Mouse (Mus musculus): Measurements from ENCODE around the gene Gnat3. TPM values are rescaled to one million over a fixed set of nuclear protein-coding genes. Genes with fewer than 3 reads are reported as not detected.
A peak's percentile ranks its signal among the peaks of the same experiment; 100 is the strongest.

Gnat3 gene
- polyA plus RNA-seq, 1 experiment from 2014 or later: 0.78 TPM

DNA sequence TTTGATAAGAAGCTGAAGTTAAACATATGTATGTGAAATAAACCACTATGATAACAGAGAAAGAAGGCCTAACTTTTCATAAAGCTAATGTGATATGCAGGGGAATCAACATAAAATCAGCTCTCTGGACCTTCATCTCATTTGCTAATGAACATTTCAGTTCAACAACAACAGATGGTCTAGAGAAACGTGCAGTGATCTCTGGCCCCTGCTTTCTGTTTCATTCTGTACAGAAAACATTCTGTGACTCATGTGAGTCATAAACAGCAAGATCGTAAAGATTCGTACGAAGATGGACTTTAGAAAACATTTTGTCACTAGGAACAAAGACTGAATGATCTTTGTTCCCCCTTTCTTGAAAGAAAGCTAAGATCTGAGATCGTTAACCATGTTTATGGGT, 48.0 kb downstream of the Gnat3 start:
- ATAC-seq (ENCODE audit: low FRiP score, low read depth): no peak

DNA sequence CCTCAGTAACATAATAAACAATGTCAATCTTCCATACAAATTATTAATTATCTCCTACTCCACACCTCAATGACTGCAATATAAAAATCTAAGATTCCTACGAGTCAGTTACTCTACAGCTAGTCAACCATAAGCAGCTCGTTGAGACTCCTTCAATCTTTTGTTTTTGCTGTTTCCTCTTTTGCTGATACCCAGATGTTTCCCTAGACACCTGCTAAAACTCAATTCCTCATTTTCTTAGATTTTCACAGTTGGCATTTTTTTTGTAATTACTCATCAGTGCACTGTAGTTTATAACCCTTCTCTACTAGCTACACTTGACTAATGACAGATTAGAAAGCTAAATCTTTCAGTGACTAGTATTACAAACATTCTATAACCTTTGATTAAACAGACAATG, 50.8 kb downstream of the Gnat3 start:
- WGBS: 77% methylated on average over 2 of the region's 2 CpGs

More for the DNA sequence above, 48.0 kb downstream of the Gnat3 start:
- Histone ChIP-seq H3K36me3 (no peaks in the 10 kb centered on the region), H3K4me1 (no peaks in the 10 kb centered on the region), H3K27ac (replicated peaks) (no peak overlapping the region), H3K9ac (replicated peaks) (no peak overlapping the region), H3K9me3 (no peaks in the 10 kb centered on the region), H3K4me3 (no peak overlapping the region), H3K4me2 (replicated peaks) (no peak overlapping the region), H3K27me3 (no peaks in the 10 kb centered on the region)
- WGBS: 84% methylated on average over 5 of the region's 5 CpGs

DNA sequence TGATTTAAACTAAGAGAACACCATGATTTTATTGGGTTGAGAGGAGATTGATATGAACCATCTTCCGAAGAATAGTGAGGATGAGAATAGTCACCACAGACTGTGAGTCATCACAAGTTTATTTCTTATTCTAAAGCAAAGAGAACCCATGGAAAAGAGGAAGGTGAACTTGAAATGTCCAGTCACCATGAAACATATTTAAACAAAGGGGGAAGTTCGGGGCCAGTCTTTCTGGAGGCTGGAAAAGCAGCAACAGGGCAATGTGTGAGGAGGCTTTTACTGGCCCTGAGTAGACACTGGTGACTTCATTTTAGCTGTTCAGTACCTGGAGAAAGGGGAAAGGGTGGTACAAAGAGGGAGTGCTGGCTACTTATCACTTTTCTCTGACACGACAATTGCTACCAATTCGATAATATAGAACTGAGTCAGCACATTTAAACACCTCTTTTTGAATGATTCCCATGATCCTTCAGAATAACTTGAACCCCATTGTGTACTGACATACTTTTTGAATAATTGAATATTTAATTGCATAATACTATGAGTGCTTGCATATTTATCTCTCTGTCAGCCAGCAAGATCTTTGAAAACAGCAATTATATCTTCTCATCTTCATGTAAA, 52.0 kb downstream of the Gnat3 start:
- Histone ChIP-seq H3K27me3 (no peaks in the 10 kb centered on the region), H3K9ac (replicated peaks) (no peak overlapping the region), H3K4me1 (no peaks in the 10 kb centered on the region), H3K4me3 (no peak overlapping the region), H3K27ac (replicated peaks) (no peak overlapping the region), H3K4me2 (replicated peaks) (no peak overlapping the region), H3K9me3 (no peaks in the 10 kb centered on the region), H3K36me3 (no peaks in the 10 kb centered on the region)
- WGBS: 88% methylated on average over 4 of the region's 4 CpGs
- no peak for ATAC-seq (ENCODE audit: low FRiP score, low read depth)

More for the DNA sequence above, 50.8 kb downstream of the Gnat3 start:
- H3K9me3 ChIP-seq: no peaks in the 10 kb centered on the region
- H3K4me3 ChIP-seq: no peak overlapping the region
- no peaks in the 10 kb centered on the region for H3K4me1 ChIP-seq
- no peaks in the 10 kb centered on the region for H3K27me3 ChIP-seq
- ATAC-seq (ENCODE audit: low FRiP score, low read depth): no peak
- H3K36me3 ChIP-seq: no peaks in the 10 kb centered on the region
- no peak overlapping the region for H3K27ac ChIP-seq (replicated peaks)
- H3K4me2 ChIP-seq (replicated peaks): no peak overlapping the region
- H3K9ac ChIP-seq (replicated peaks): no peak overlapping the region

DNA sequence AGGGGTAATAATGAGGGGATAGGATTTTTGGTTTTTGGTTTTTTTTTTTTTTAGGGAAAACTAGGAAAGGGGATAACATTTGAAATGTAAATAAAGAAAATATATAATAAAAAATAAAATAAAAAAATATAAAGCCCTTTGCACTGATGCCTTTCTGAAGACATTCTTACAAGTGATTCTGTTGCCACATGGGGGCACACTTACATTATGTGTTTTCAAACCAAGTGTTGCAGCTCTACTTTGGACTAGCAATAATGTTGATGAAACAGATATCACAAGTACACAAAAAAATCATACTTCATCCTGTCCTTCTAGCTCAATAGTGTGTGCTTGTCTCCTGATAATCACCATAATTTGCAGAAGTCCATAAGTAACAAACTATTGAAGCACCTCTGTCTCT, 61.0 kb downstream of the Gnat3 start:
- no peak for ATAC-seq (ENCODE audit: low FRiP score, low read depth)
- Histone ChIP-seq H3K36me3 (no peaks in the 10 kb centered on the region), H3K4me3 (no peak overlapping the region), H3K9me3 (no peaks in the 10 kb centered on the region), H3K27me3 (no peaks in the 10 kb centered on the region), H3K9ac (replicated peaks) (no peak overlapping the region), H3K27ac (replicated peaks) (no peak overlapping the region), H3K4me2 (replicated peaks) (no peak overlapping the region), H3K4me1 (no peaks in the 10 kb centered on the region)

DNA sequence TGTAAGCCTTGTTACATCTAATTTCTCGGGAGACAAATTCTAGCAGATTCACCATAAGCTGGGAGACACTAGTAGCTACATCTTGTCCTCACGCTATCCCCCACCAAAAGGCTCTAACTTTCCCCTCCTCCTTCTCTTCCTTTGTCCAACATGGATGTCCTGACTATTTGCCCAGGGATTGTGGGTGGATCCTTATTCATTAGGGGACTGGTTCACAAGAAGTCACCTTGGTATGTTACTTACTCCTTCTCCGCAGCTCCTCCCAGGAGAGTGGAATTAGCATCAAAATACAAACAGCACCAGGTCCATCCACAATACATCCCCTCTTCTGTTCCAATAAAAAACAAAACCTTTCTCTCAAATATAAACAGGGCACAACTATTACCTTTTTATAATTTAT, 65.2 kb downstream of the Gnat3 start:
- Histone ChIP-seq H3K9ac (replicated peaks) (no peak overlapping the region), H3K9me3 (no peaks in the 10 kb centered on the region), H3K36me3 (no peaks in the 10 kb centered on the region), H3K27me3 (no peaks in the 10 kb centered on the region), H3K27ac (replicated peaks) (no peak overlapping the region), H3K4me3 (no peak overlapping the region), H3K4me1 (no peaks in the 10 kb centered on the region), H3K4me2 (replicated peaks) (no peak overlapping the region)
- no peak for ATAC-seq (ENCODE audit: low FRiP score, low read depth)
- 86% methylated on average over 3 of the region's 3 CpGs for WGBS

DNA sequence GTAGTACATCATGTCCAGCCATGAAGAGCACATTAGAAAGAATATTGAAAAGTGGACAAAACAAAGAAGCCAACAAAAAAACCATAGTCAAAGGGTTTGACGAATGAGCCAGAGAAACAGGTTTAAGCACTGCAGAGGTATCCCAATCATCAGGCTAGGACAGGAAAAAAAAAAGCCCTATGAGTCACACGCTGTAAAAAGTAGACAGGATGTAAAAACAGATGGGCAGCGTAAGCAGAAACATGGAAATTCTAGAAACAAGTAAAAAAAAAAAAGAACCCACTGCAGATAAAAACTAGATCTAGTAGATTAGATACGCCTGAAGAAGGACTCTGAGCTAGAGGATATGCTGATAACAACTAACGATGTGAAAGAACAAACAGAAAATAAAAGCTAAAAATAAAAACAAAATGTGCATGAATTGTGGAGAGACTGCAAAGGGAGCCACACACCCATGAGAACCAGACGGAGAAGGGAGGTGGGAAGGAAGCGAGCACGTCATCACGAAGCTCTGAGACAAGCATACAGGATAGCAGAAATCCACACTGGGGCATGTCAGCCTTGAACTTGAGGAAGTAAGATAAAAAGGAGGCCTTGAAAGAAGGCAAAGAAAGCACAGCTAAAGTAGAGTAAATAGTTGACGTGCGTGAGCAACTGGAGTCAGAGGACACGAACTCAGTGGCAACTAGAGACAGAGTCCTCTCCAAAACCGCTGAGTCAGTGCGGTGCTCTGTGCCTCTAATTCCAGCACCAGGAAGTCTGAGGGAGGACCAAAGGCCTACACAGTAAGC, 73.7 kb downstream of the Gnat3 start:
- WGBS: 92% methylated on average over 14 of the region's 14 CpGs
- H3K36me3 ChIP-seq: no peaks in the 10 kb centered on the region
- no peak overlapping the region for H3K27ac ChIP-seq (replicated peaks)
- no peak overlapping the region for H3K4me3 ChIP-seq
- no peak overlapping the region for H3K4me2 ChIP-seq (replicated peaks)
- no peaks in the 10 kb centered on the region for H3K27me3 ChIP-seq
- no peaks in the 10 kb centered on the region for H3K9me3 ChIP-seq
- no peak for ATAC-seq (ENCODE audit: low FRiP score, low read depth)
- H3K4me1 ChIP-seq: no peaks in the 10 kb centered on the region
- H3K9ac ChIP-seq (replicated peaks): no peak overlapping the region

DNA sequence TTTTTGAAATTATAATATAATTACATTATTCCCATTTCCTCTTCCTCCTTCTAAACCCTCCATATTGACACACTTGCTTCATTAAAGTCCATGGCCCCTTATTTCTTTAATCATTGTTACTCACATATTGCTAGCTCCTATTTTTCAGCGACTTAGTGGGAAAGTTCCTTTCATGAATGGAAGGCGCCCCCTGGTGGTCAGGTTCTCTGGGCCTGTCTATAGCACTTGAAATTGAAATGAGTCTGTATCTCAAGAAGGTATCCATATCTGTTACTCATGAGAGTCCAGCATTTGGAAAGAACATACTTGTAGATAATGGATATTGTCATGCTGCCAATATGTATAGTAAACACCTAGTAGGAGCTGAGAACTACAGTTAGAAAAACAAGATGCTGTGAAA, 80.7 kb downstream of the Gnat3 start:
- ATAC-seq (ENCODE audit: low FRiP score, low read depth): peak; percentile 62
- Histone ChIP-seq H3K36me3 (no peaks in the 10 kb centered on the region), H3K9ac (replicated peaks) (no peak overlapping the region), H3K9me3 (no peaks in the 10 kb centered on the region), H3K4me1 (no peaks in the 10 kb centered on the region), H3K27me3 (no peaks in the 10 kb centered on the region), H3K4me3 (no peak overlapping the region), H3K4me2 (replicated peaks) (no peak overlapping the region), H3K27ac (replicated peaks) (no peak overlapping the region)
- WGBS: 8% methylated on average over 2 of the region's 2 CpGs

DNA sequence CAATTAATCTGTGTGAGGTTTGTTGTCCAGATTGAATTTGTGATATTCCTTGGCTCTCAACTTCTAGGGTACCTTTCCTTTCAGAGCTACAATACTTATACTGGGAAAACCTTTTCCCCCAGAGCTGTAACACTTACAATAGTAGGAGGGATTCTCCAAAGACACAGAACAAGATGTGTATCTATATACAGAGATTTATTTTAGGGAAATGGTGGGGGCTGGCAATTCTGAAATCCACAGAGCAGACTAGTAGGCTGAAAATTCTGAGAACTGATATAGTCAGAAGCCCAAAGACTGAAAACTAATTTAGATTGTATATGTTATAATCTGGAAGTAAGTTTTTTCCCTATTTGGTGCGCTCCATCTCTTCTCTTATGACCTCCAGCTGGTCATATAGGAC, 86.5 kb downstream of the Gnat3 start:
- Histone ChIP-seq H3K27me3 (no peaks in the 10 kb centered on the region), H3K9me3 (no peaks in the 10 kb centered on the region), H3K9ac (replicated peaks) (no peak overlapping the region), H3K36me3 (no peaks in the 10 kb centered on the region), H3K4me1 (no peaks in the 10 kb centered on the region), H3K27ac (replicated peaks) (no peak overlapping the region), H3K4me3 (no peak overlapping the region), H3K4me2 (replicated peaks) (no peak overlapping the region)
- WGBS: 94% methylated on average over 1 of the region's 1 CpGs
- no peak for ATAC-seq (ENCODE audit: low FRiP score, low read depth)

DNA sequence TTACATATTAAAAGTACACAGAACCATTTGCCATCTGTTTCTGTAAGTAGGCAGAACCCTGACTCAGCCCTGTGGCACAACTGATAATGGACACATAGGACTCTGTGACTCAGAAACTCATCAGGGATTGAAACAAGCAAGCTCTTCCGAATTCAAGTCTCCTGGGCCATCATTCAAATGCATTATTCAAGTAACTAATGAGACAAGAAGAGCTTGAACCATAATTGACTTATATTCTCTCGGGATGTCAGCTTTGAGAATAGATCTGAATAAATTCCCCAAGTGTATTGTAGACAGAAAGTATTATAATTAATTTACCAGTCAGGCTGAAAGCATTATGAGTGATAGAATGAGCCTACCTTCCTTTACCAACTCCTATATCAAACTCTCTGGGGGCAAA, 93.0 kb downstream of the Gnat3 start:
- H3K27me3 ChIP-seq: no peaks in the 10 kb centered on the region
- 60% methylated on average over 2 of the region's 2 CpGs for WGBS
- peak; percentile 65 for ATAC-seq (ENCODE audit: low FRiP score, low read depth)
- H3K9me3 ChIP-seq: no peaks in the 10 kb centered on the region
- no peak overlapping the region for H3K4me2 ChIP-seq (replicated peaks)
- H3K36me3 ChIP-seq: no peaks in the 10 kb centered on the region
- H3K4me3 ChIP-seq: no peak overlapping the region
- no peak overlapping the region for H3K27ac ChIP-seq (replicated peaks)
- no peaks in the 10 kb centered on the region for H3K4me1 ChIP-seq
- no peak overlapping the region for H3K9ac ChIP-seq (replicated peaks)

Other genes with a start within 250 kb of the Gnat3 start
- 2.6 and 3.0 TPM in 2 replicates for gene Cd36, start 73.7 kb upstream of the Gnat3 start, polyA plus RNA-seq (2016; fragmentation: Nextera tagmentation; extraction: Ambion mirVana)

All from midbrain, embryonic 12.5 days (tissue).